Mouse (Mus musculus): ENCODE data around the gene Dtnbp1. TPM values are rescaled to one million over a fixed set of nuclear protein-coding genes. Genes with fewer than 3 reads are reported as not detected.
A peak's percentile ranks its signal among the peaks of the same experiment; 100 is the strongest.

Gene Dtnbp1
- polyA plus RNA-seq, 1 experiment from 2014 or later = 129 TPM

DNA sequence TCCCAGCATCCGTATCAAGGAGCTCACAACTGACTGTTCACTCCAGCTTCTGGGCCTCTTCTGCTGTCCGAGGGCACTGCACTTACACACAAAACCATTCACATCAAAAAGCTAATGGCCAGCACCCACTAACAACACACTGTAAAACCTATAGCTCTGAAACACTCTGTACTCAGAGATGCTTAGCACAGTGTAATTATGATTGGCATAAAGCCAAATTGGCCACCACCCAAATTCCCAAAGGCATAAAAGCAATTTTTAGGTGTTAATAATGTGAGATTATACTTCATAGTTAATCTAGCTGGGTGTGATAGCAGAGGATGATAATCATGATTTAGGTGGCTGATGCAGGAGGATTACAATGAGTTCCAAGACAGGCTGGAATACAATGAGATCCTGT is 58.3 kb downstream of the Dtnbp1 start:
- Histone ChIP-seq H3K9me3 (ENCODE audit: control insufficient read depth, low read length) (no peaks in the 10 kb centered on the region), H3K36me3 (replicated peaks; ENCODE audit: control insufficient read depth, insufficient read depth) (no peaks in the 10 kb centered on the region; the same call in 1 of the 2 replicates), H3K4me1 (replicated peaks; ENCODE audit: control insufficient read depth, insufficient read depth, low read length) (peaks cover 40% of the 10 kb centered on the region), H3K4me2 (replicated peaks) (no peak overlapping the region), H3K27ac (no peak overlapping the region), H3K4me3 (replicated peaks; ENCODE audit: low read length) (no peak overlapping the region), H3K27me3 (ENCODE audit: control insufficient read depth, insufficient read depth, low read length) (no peaks in the 10 kb centered on the region), H3K9ac (no peak overlapping the region)
- DNase-seq (ENCODE audit: low spot score) (peak; percentile 42), ATAC-seq (ENCODE audit: low FRiP score) (no peak)
- WGBS = 86% methylated on average over 2 of the region's 2 CpGs

GRCm38 (mm10) chr13:44939326-44940035 is 62.5 kb downstream of the Dtnbp1 start:
- Histone ChIP-seq H3K9me3 (ENCODE audit: control insufficient read depth, low read length) (no peaks in the 10 kb centered on the region), H3K36me3 (replicated peaks; ENCODE audit: control insufficient read depth, insufficient read depth) (no peaks in the 10 kb centered on the region; the same call in 1 of the 2 replicates), H3K4me2 (replicated peaks) (no peak overlapping the region), H3K27me3 (ENCODE audit: control insufficient read depth, insufficient read depth, low read length) (no peaks in the 10 kb centered on the region), H3K4me3 (replicated peaks; ENCODE audit: low read length) (no peak overlapping the region), H3K27ac (no peak overlapping the region), H3K9ac (no peak overlapping the region), H3K4me1 (replicated peaks; ENCODE audit: control insufficient read depth, insufficient read depth, low read length) (peaks cover 19% of the 10 kb centered on the region; the same call in 1 of the 2 replicates)
- WGBS = 75% methylated on average over 8 of the region's 8 CpGs
- DNase-seq (ENCODE audit: low spot score) (no peak), ATAC-seq (ENCODE audit: low FRiP score) (no peak)

- ATAC-seq (ENCODE audit: low FRiP score) (no peak), DNase-seq (ENCODE audit: low spot score) (no peak)
- WGBS = 91% methylated on average over 3 of the region's 3 CpGs
- Histone ChIP-seq H3K4me3 (replicated peaks; ENCODE audit: low read length) (no peak overlapping the region), H3K4me2 (replicated peaks) (no peak overlapping the region), H3K36me3 (replicated peaks; ENCODE audit: control insufficient read depth, insufficient read depth) (no peaks in the 10 kb centered on the region), H3K9me3 (ENCODE audit: control insufficient read depth, low read length) (no peaks in the 10 kb centered on the region), H3K9ac (no peak overlapping the region), H3K4me1 (replicated peaks; ENCODE audit: control insufficient read depth, insufficient read depth, low read length) (peaks cover 21% of the 10 kb centered on the region), H3K27me3 (ENCODE audit: control insufficient read depth, insufficient read depth, low read length) (no peaks in the 10 kb centered on the region), H3K27ac (no peak overlapping the region)
Observed at GRCm38 (mm10) chr13:44937681-44938080, 64.3 kb downstream of the Dtnbp1 start.

DNA sequence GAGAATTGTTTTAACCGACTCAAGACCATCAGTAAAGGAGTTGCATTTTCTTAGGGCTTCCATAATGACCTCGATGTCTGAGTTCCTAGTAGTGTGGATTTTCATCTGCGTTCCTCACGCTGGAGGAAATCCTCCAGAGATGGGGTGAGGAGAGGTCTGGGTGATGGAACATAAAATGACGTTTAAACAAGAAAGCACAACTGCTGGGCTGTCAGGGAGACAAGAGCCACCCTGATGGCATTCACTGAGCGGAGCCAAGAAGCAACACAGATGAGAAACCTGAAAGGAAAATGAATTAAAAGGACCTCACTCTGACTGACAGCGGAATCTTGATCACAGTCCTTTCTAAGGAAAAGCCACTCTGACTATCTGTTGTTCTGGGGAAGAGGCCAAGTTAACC is 68.4 kb downstream of the Dtnbp1 start:
- Histone ChIP-seq H3K27ac (0 out of 2 replicates have a peak overlapping the region, but pooled peaks have one; percentile 32), H3K9me3 (ENCODE audit: control insufficient read depth, low read length) (no peaks in the 10 kb centered on the region), H3K9ac (no peak overlapping the region), H3K4me2 (replicated peaks) (no peak overlapping the region), H3K4me1 (replicated peaks; ENCODE audit: control insufficient read depth, insufficient read depth, low read length) (peaks cover 22% of the 10 kb centered on the region), H3K36me3 (replicated peaks; ENCODE audit: control insufficient read depth, insufficient read depth) (peaks cover 21% of the 10 kb centered on the region), H3K4me3 (replicated peaks; ENCODE audit: low read length) (no peak overlapping the region), H3K27me3 (ENCODE audit: control insufficient read depth, insufficient read depth, low read length) (no peaks in the 10 kb centered on the region)
- 26% methylated on average over 7 of the region's 7 CpGs for WGBS
- no peak for ATAC-seq (ENCODE audit: low FRiP score)
- peak; percentile 39 for DNase-seq (ENCODE audit: low spot score)

DNA sequence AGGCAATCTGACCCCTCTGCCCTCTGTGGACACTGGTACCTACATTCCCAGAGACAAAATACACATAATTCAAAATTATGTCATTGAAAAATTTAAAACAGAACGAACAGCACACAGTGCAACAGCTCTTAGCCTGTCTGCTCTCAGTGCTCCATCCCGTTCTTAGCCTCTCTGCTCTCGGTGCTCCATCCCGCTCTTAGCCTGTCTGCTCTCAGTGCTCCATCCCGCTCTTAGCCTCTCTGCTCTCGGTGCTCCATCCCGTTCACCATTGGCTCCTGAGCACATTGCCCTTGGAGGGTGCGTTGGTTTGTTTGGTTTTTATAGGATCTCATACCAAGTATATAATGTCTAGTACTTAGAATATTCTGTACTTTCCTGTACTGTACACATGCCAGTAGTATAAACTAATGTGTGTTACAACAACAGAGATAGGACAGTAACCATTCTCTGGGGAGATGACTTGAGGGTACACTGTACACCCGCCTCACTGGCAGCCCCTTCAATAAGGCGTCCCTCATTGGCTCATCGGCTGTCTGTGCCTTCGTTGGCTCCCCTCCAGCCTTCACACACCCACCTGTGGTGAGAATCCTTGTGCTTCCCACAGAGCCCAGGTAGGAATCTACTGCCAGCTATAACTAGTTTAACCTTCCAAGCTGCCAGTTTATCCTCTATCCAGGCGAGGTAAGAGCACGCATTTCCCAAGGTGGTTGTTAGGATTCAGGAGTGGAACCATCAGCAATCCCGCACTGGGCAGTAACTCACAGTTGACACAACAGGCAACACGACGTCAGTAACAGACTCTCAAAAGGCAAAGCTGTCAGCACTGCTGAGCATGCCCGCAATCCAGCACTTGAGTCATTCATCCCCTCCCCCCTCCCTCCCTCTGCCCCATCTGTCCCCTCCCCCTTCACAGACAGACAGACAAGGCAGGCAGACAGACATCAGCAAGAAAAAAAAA is 69.4 kb downstream of the Dtnbp1 start:
- WGBS = 58% methylated on average over 18 of the region's 18 CpGs
- DNase-seq (ENCODE audit: low spot score) = no peak
- no peak overlapping the region for H3K9ac ChIP-seq

DNA sequence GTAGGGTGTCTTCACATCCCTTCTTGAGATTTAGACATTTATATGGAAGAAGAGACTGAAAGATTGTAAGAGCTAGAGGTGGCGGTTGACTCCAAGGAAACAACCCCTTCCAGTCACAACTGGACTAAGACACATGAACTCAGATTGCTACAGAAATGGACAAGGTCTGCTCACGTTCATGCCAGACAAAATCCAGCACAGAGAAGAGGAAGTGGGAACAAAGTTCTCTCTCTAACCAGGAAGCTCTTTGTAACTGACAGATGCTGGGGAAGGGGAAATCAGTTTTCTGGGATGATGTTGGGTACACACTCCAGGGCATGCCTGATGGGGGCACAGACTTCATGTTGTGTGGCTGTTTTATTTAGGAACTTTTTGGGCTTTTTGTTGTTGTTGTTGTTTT is 75.6 kb downstream of the Dtnbp1 start:
- DNase-seq (ENCODE audit: low spot score) (no peak), ATAC-seq (ENCODE audit: low FRiP score) (no peak)
- no peaks in the 10 kb centered on the region for H3K27me3 ChIP-seq (ENCODE audit: control insufficient read depth, insufficient read depth, low read length)
- H3K36me3 ChIP-seq (replicated peaks; ENCODE audit: control insufficient read depth, insufficient read depth) = peaks cover 81% of the 10 kb centered on the region
- H3K27ac ChIP-seq = no peak overlapping the region
- H3K9me3 ChIP-seq (ENCODE audit: control insufficient read depth, low read length) = no peaks in the 10 kb centered on the region
- 80% methylated on average over 2 of the region's 2 CpGs for WGBS
- no peak overlapping the region for H3K4me3 ChIP-seq (replicated peaks; ENCODE audit: low read length)
- H3K4me1 ChIP-seq (replicated peaks; ENCODE audit: control insufficient read depth, insufficient read depth, low read length) = no peaks in the 10 kb centered on the region
- H3K4me2 ChIP-seq (replicated peaks) = no peak overlapping the region
- H3K9ac ChIP-seq = no peak overlapping the region

More for the DNA sequence above, 69.4 kb downstream of the Dtnbp1 start:
- Histone ChIP-seq H3K27me3 (ENCODE audit: control insufficient read depth, insufficient read depth, low read length) (no peaks in the 10 kb centered on the region), H3K4me2 (replicated peaks) (no peak overlapping the region), H3K27ac (peak overlapping the region; percentile 5; the same call in 1 of the 2 replicates), H3K4me3 (replicated peaks; ENCODE audit: low read length) (no peak overlapping the region), H3K9me3 (ENCODE audit: control insufficient read depth, low read length) (no peaks in the 10 kb centered on the region), H3K4me1 (replicated peaks; ENCODE audit: control insufficient read depth, insufficient read depth, low read length) (peaks cover 22% of the 10 kb centered on the region), H3K36me3 (replicated peaks; ENCODE audit: control insufficient read depth, insufficient read depth) (peaks cover 29% of the 10 kb centered on the region)
- peak; percentile 21; the same call in 1 of the 2 replicates for ATAC-seq (ENCODE audit: low FRiP score)

DNA sequence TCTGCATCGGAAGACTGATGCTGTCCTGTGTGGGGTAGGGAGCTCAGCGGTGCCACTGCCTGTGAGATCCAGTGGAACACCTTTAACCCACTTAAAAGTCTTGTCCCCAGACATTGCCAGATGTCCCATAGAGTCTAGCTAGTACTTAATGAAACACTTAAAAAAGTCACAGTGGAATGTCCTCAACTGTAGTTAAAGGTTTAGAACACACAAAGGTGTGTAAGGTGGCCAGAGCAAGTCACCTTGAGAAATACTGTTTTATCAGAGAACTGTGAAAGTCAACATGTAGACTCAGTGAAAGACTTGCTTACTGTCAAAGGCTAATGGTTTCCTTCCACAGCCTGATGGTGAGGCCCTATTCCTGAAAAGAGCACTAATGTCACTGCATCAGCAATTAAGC is 76.8 kb downstream of the Dtnbp1 start:
- DNase-seq (ENCODE audit: low spot score) (no peak), ATAC-seq (ENCODE audit: low FRiP score) (no peak)
- WGBS = 92% methylated on average over 2 of the region's 2 CpGs
- Histone ChIP-seq H3K36me3 (replicated peaks; ENCODE audit: control insufficient read depth, insufficient read depth) (peaks cover 83% of the 10 kb centered on the region), H3K4me2 (replicated peaks) (no peak overlapping the region), H3K4me3 (replicated peaks; ENCODE audit: low read length) (no peak overlapping the region), H3K9me3 (ENCODE audit: control insufficient read depth, low read length) (no peaks in the 10 kb centered on the region), H3K27ac (no peak overlapping the region), H3K4me1 (replicated peaks; ENCODE audit: control insufficient read depth, insufficient read depth, low read length) (no peaks in the 10 kb centered on the region), H3K9ac (no peak overlapping the region), H3K27me3 (ENCODE audit: control insufficient read depth, insufficient read depth, low read length) (no peaks in the 10 kb centered on the region)

GRCm38 (mm10) chr13:44924042-44924441 is 77.9 kb downstream of the Dtnbp1 start:
- Histone ChIP-seq H3K9me3 (ENCODE audit: control insufficient read depth, low read length) (no peaks in the 10 kb centered on the region), H3K27me3 (ENCODE audit: control insufficient read depth, insufficient read depth, low read length) (no peaks in the 10 kb centered on the region), H3K4me3 (replicated peaks; ENCODE audit: low read length) (no peak overlapping the region), H3K9ac (no peak overlapping the region), H3K4me1 (replicated peaks; ENCODE audit: control insufficient read depth, insufficient read depth, low read length) (no peaks in the 10 kb centered on the region), H3K4me2 (replicated peaks) (no peak overlapping the region), H3K36me3 (replicated peaks; ENCODE audit: control insufficient read depth, insufficient read depth) (peaks cover 86% of the 10 kb centered on the region), H3K27ac (no peak overlapping the region)
- ATAC-seq (ENCODE audit: low FRiP score) (no peak), DNase-seq (ENCODE audit: low spot score) (no peak)
- WGBS = 89% methylated on average over 3 of the region's 3 CpGs

GRCm38 (mm10) chr13:44921721-44922120 is 80.2 kb downstream of the Dtnbp1 start:
- no peak overlapping the region for H3K4me3 ChIP-seq (replicated peaks; ENCODE audit: low read length)
- H3K9ac ChIP-seq = no peak overlapping the region
- no peaks in the 10 kb centered on the region for H3K9me3 ChIP-seq (ENCODE audit: control insufficient read depth, low read length)
- 95% methylated on average over 5 of the region's 5 CpGs for WGBS
- no peak overlapping the region for H3K4me2 ChIP-seq (replicated peaks)
- H3K27me3 ChIP-seq (ENCODE audit: control insufficient read depth, insufficient read depth, low read length) = no peaks in the 10 kb centered on the region
- peaks cover 92% of the 10 kb centered on the region for H3K36me3 ChIP-seq (replicated peaks; ENCODE audit: control insufficient read depth, insufficient read depth)
- H3K27ac ChIP-seq = no peak overlapping the region
- DNase-seq (ENCODE audit: low spot score) = no peak
- no peaks in the 10 kb centered on the region for H3K4me1 ChIP-seq (replicated peaks; ENCODE audit: control insufficient read depth, insufficient read depth, low read length)
- no peak for ATAC-seq (ENCODE audit: low FRiP score)
